Mouse (Mus musculus) bone marrow macrophage, adult 2 months (primary cell): ENCODE measurements around the gene Brd4. TPM values are rescaled to one million over a fixed set of nuclear protein-coding genes. Genes with fewer than 3 reads are reported as not detected.
"Not testable (repeated sequence)": the region's sequence is repeated elsewhere in the genome, so short reads cannot be mapped to it uniquely, and the experiment has no call there.

Source experiments
- H3K27ac ChIP-seq: 2 replicates; pipeline ENCODE4 v1.5.1; 2012; ENCODE audit warnings: low read depth, low read length; ENCODE audit not compliant: insufficient read depth
- H3K4me1 ChIP-seq: 2 replicates; pipeline ENCODE4 v1.6.1; 2012; ENCODE audit warnings: low read length; ENCODE audit not compliant: control insufficient read depth, insufficient read depth
- H3K4me3 ChIP-seq: 2 replicates; pipeline ENCODE4 v1.5.1; 2012; ENCODE audit warnings: mild to moderate bottlenecking, low read length, moderate library complexity; ENCODE audit not compliant: insufficient read depth
- CTCF ChIP-seq: IDR thresholded peaks from 2 replicates; pipeline ENCODE4 v1.5.1; 2012; ENCODE audit warnings: low read depth, mild to moderate bottlenecking, low read length, moderate library complexity
- POLR2A ChIP-seq: IDR thresholded peaks from 2 replicates; pipeline ENCODE4 v1.6.1; 2012; ENCODE audit warnings: mild to moderate bottlenecking, low read depth, low read length, borderline replicate concordance
- polyA plus RNA-seq: library from polyadenylated mRNA; stranded (reverse); fragments of >200 nt; gene quantifications from 2 replicates; pipeline ENCODE4 v1.2.4, GENCODE M21; 2012; ENCODE audit not compliant: missing spikeins, insufficient read depth, insufficient read length

Brd4 gene
- polyA plus RNA-seq, 1 experiment, result 88.2 TPM

DNA sequence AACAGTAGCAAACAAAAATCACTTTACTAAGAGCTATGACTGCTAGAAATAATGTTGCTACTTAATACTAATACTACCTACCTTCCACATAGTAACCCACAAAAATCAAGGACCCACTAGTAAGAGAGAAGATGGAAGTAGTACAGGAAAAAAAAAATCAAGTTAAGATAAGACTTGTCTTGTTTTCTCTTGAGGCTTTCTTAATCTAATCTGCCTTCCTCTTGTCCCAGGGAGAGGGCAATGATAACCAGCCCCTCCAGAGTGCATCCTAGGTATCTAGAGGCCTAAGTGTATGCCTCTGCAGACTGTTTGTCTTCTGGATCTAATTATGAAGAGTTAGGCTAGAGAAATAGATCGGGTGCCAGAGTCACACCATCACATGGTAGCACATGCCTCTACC lies 45.9 kb downstream of the Brd4 start:
- H3K4me3 ChIP-seq, result no peak overlapping the region
- TF ChIP-seq CTCF (no peak), POLR2A (no peak)
- no peak overlapping the region for H3K27ac ChIP-seq
- peaks cover 27% of the 10 kb centered on the region for H3K4me1 ChIP-seq

DNA sequence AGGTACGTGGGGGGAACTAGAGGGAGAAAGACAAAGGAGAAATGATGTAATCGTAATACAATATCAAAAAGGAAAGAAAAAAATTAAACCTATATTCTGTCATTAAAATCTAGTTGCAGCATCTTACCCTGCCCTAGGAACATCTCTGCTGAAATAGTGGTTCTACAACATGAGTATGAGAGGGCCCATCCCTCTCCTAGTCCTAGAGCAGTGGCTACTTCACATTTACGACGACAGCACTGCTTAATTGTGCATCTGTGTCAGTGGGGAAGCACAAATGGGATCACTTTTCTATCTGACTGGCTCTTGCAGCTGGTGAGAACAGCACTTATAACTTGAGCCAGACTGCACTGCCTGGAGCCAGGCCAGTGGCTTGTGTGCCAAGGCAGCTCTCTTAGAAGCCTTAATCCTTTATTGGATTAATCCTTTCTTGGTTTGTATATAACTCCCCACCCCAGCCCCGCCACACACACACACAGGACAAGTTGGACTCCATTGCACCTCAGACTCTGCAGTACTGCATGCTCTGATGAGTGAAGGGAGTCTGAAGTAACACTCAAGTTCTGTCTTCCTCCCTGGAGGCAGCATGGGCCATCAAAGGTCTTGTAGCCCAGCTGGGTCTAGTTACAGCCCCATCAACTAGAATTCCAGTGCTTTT lies 48.9 kb downstream of the Brd4 start:
- Histone ChIP-seq H3K27ac (no peak overlapping the region), H3K4me1 (peaks cover 27% of the 10 kb centered on the region), H3K4me3 (no peak overlapping the region)
- no peak for TF ChIP-seq POLR2A
- TF ChIP-seq CTCF, result no peak

DNA sequence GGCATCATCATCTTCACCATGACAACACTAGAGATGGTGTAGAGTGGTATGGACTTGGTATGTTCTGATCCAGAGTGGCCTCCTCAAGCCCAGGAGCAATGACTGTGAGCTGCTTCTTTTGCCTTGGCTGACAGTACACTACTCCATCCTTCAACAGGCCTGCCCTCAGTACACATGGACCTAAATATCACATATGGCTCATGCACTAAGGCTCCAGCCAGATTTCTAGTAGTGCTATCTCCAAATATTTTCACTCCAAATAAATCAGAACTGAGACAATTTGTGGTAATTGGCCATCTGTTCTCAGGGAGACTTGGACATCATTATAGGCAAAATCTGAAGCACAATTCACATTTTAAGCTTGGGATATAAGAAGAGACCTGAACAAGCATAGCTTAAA lies 51.3 kb downstream of the Brd4 start:
- no peak overlapping the region for H3K27ac ChIP-seq
- H3K4me1 ChIP-seq, result peaks cover 18% of the 10 kb centered on the region
- TF ChIP-seq POLR2A (no peak), CTCF (no peak)
- H3K4me3 ChIP-seq, result no peak overlapping the region

DNA sequence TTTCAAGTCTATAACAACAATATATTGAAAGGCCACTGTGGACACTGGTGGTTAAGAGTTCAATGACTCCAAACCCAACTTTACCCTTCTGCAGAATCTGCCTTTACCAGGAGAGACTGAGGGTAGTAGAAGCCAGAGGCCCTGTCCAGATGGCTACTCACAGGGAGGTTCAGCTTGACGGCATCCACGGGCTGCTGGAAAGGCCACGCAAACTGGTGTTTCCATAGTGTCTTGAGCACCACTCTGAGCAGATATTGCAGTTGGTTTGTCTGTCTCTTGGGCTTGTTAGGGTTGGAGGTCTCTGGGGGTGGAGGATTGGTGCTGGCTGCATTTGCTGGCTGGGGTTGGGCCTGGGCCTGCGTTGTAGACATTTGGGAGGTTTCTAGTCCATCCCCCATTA lies 55.3 kb downstream of the Brd4 start:
- no peak overlapping the region for H3K4me3 ChIP-seq
- H3K27ac ChIP-seq, result no peak overlapping the region
- no peak for TF ChIP-seq POLR2A
- peaks cover 10% of the 10 kb centered on the region for H3K4me1 ChIP-seq

DNA sequence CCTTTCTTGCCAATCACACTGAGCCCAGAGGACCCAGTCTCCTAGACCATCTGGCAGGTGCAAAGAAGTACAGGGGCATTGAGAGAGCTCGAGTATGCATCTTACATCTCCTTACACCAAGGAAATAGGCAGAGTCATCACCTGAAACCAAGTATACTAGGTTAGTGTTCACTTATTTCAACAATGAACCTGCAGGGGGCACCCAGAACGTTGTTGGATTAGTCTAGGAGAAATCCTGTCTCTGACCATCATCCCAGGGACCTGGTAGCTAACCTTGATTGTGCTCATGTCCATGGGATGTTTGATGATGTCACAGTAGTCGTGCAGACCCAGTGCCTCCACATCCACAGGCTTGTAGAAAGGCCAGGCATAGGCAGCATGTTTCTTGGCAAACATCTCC lies 63.6 kb downstream of the Brd4 start:
- Histone ChIP-seq H3K4me3 (no peak overlapping the region), H3K4me1 (no peaks in the 10 kb centered on the region), H3K27ac (no peak overlapping the region)
- TF ChIP-seq POLR2A (no peak), CTCF (no peak)

DNA sequence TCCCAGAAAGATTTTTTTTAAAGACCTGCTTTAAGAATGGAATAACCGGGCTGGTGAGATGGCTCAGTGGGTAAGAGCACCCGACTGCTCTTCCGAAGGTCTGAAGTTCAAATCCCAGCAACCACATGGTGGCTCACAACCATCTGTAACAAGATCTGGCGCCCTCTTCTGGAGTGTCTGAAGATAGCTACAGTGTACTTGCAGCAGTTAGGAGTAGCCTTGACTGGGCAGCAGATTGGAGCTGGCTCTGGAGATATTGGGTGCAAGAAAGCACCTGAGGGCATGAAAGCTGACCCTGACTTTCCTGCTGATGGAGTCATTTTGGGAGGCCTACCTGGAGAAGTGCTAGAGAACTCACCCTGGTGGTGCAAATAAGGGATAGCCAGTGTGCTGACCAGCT lies 68.9 kb downstream of the Brd4 start:
- not testable (repeated sequence) for H3K27ac ChIP-seq, H3K4me3 ChIP-seq, H3K4me1 ChIP-seq
- peak; percentile 39; the same call in 1 of the 2 replicates for TF ChIP-seq CTCF

DNA sequence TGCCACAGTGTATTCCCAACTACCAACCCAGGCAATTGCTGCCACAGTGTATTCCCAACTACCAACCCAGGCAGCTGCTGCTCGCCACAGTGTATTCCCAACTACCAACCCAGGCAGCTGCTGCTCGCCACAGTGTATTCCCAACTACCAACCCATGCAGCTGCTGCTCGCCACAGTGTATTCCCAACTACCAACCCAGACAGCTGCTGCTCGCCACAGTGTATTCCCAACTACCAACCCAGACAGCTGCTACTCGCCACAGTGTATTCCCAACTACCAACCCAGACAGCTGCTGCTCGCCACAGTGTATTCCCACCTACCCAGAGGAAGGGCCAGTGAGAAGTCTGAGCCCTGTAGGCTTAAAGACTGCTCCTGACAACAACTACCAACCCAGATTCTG lies 73.0 kb downstream of the Brd4 start:
- not testable (repeated sequence) for H3K27ac ChIP-seq, H3K4me3 ChIP-seq, H3K4me1 ChIP-seq

DNA sequence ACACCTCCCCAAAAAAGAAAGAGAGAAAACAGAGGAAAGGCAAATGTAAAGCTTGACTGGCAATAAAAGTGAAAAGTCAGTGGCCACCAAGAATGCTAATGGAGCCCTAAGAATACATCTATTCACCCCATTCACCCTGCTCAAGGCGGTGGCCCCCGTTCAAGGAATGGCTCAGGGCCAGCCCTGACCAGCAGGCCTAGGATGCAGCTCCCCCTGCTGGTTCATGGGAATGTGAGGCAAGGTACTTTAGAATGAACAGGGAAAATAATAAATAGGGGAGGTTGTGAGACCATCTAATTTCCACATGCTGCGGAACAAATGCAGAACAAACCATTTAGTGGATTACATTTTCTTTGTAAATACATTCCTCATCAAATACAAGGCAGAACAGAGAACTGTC lies 74.8 kb downstream of the Brd4 start:
- no peak overlapping the region for H3K4me3 ChIP-seq
- H3K4me1 ChIP-seq, result peaks cover 4% of the 10 kb centered on the region; the same call in 1 of the 2 replicates
- no peak overlapping the region for H3K27ac ChIP-seq
- TF ChIP-seq CTCF (peak; percentile 61; the same call in 1 of the 2 replicates), POLR2A (no peak)

DNA sequence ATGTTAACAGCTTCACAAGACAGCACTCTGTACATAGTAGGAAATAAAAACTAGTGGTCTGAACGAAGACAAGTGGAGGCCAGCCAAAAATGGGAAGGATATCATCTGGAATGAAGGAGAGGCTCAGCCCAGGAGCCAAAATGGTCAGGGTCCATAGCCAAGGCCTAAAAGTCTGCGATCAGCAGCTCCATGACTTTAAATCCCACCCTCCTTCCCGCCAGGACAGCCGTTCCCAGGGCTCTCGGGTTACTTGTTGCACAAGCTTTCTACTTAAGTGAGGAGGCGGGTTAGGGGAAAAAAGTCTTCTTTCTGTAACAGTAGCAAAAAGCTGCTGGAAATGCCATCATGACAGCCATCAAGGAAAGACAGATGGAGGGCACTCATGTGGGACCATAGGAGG lies 75.4 kb downstream of the Brd4 start:
- no peak for TF ChIP-seq POLR2A
- no peak for TF ChIP-seq CTCF
- Histone ChIP-seq H3K4me3 (no peak overlapping the region), H3K27ac (no peak overlapping the region), H3K4me1 (peaks cover 4% of the 10 kb centered on the region; the same call in 1 of the 2 replicates)

DNA sequence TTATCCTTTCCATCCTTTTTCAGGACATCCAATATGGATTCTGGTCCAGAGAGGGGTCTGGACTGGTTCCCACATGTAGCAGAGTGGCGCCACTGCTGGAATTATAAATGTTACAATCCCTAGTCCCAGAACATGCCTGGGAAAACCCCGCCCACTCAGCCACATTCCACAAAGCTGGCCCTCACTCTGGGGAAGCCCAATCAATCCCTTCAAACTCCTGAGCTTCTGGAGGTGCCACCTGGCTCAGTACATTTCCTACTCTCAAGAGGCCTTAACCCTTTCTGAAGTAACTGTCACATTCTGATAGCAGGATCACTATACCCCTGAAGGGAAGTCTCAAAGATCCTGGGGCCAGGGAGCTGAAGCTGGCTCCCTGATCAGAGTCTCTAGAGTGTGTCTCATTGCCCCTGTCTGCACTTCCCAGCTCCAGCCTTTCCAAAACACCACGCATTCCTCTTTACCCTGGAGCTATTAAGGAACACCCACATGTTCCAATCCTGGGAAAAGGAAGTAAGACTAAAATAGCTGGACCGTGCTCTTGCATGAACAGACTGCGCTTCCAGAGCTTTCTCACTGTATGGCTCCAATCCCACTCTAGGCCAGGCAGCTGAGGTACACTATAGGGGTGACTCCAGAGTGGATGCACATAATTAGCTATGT lies 76.8 kb downstream of the Brd4 start:
- no peak for TF ChIP-seq POLR2A
- no peak for TF ChIP-seq CTCF
- no peak overlapping the region for H3K4me3 ChIP-seq
- no peak overlapping the region for H3K27ac ChIP-seq
- peaks cover 2% of the 10 kb centered on the region; the same call in 1 of the 2 replicates for H3K4me1 ChIP-seq

DNA sequence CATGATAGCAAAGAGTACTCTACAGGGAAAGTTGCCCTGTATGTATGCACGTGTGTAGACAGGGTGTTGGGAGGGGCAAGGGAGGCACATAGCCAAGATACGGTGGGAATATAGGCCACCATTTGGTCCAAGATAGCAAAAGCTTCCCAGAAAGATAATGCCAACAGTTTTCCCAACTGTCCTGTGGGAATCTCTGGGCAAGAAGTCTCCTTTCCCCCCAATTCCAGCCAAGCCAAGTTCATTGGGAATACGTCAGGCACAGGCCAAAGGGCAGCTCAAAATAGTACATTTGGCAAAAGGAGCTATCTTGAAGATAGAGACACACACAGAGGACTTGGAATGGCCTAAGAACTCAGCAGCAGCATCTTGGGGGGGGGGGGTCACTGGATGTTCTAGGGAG lies 79.2 kb downstream of the Brd4 start:
- Histone ChIP-seq H3K4me3 (no peak overlapping the region), H3K4me1 (peaks cover 2% of the 10 kb centered on the region; the same call in 1 of the 2 replicates), H3K27ac (no peak overlapping the region)
- TF ChIP-seq CTCF (no peak), POLR2A (no peak)
